Mouse (Mus musculus) heart, postnatal 14 days (tissue): ENCODE results near the gene Lef1. TPM values are rescaled to one million over a fixed set of nuclear protein-coding genes. Genes with fewer than 3 reads are reported as not detected.

Experiments
- DNase-seq, 2 experiments: peaks; one replicate each; pipeline ENCODE4 v3.0.0; 2021 to 2022
- intact Hi-C: fragments of 180-260 bp; cut with DNase I; formaldehyde crosslinking; loops from one replicate; pipeline ENCODE4 v1.15.1; 2025
- total RNA-seq, 2 experiments: library from RNA; stranded (reverse); gene quantifications; 2 replicates each; pipeline ENCODE4 v1.2.3; 2021

Lef1 gene
- total RNA-seq, 2 experiments from 2014 or later, result 0.72 to 4.4 TPM

DNA sequence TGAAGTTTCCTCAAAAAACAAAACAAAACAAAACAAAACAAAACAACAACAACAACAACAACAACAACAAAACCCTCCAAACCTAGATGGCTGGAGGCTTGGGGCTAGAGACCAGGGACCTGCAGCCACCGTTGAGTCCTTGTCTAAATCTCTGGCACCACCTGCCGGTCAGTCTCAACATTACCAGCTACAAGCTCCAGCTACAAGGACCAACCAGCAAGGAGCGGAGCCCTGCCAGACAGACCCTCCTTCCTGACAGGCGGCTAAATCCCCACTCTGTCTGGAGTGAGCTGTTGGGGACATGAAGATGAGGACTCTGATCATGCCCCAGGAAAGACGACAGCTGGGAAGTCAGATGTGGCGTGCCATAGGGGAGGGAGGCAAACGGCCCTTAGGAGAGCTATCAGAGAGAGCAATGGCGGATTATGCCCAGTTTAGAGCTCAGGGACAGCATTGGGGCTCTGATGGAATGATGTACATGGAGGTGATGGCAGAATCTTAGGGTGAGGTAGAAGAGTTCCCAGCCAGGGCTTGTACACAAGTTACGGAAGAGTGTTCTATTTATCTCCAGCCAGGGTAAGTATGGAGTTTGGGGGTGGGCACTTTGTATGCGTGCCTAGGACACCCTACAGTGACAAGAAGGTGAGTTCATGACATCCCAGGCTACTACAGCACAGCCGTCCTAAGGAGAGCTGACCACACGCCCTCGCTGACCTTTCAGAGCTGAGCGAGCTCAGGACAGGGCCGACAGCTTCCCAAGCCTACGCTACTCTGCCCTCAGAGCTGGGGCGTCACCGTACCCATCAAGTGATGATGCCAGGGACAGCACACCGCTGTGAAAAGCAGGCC, 127.7 kb downstream of the Lef1 start:
- intact Hi-C loops, result loop anchor here (1.0 to 5.0 kb wide), 4 partner anchors 351 to 523 kb away; no protein-coding TSS in a partner anchor
- peak; percentile 82 to 87 for DNase-seq

DNA sequence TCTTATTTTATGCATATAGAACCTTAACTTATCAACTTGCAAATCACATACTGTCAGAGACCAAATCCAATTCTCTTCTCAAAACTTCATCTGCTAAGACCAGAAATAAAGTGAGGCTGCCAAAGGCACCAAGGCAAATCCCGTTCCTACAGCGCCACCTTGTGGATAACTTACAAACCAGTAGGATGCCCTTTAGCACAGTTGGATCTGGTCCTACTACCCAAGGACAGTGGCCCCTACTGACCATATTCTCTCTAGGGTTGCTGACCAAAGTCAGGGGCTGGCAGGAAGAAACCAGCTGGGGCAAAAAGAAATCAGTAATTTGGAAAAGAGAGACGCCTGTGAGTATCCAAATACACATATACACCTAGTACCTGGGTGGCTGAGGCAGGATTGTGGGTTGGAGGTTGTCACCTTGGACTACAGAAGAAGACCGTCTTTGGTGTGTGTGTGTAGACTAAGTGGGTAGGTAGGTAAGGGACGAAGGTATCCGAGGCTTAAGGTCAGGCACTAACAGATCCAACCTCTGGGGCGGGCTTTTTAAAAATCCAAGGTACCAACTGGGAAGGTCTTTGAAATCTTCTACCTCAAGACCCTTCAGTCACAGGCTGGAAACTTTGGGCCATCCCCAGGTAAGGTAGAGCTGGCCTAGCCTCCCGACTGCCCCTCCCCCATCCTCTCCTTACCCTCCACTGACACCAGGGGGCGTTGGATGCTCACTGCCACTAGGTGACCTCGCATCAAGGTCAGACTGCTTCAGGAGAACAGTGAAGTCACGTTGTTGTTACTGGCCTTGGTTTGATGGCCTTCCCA, 135.7 kb downstream of the Lef1 start:
- intact Hi-C loops, result loop anchor here (2.0 kb wide), 1 partner anchor 531 kb away; no protein-coding TSS in a partner anchor
- peak; percentile 60 to 82 for DNase-seq

DNA sequence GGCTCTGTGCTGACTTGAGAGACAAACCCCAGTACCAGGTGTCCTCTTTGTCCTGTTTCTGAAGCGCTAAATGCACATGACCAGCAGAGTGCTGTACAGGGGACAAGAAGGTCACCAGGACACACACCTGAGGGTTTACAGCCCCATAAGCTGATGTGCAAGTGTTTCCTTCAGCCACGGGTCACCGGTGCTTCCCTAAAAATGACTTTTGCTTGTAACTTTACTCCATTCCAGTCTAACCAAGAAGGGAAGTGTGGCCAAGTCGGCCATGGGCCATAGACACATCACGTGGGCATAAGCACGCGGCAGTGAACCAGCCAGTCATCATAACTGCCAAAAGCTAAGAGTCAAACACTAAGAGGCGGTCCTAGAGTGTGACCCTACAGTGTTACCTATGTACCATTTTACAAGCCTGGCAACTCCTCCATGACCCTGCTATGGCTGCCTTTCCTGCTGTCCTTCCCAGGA, 136.3 kb downstream of the Lef1 start:
- DNase-seq, result peak; percentile 29 to 40
- intact Hi-C loops, result no loop called here

DNA sequence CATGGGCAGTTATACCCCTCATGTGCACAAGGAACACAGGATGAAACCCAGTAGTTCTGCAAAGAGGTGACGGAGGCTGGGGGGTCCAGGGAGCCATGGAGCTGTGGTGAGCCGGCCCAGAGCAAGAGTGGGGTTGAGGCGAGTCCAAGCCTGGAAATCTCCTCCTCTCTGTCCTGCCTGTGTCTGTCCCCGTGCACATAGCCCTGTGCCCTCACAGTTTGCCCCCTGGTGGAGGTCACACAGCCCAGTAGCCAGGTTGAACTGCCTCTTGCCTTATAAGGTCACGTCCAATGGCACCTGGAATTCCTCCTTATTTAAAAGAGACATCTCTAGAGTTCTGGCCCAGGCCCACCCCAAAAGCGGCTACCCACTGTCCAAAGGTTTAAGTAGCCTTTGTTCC, 137.2 kb downstream of the Lef1 start:
- intact Hi-C loops, result no loop called here

DNA sequence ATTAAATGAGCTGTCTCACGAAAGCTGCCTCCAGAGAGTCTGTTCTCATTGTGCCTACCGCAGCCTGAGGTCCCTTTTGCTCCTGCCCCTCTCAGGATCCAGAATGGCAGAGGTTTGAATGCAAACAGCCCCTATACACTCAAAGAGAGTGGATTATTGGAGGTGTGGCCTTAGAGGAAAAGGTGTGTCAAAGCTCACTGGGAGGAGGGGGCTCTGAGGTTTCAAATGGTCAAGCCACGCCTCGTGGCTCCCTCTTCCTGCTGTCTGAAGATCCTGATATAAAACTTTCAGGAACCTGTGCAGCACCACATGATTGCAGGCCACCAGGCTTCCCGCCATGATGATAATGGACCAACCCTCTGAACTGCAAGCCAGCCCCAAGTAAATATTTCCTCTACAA, 137.6 kb downstream of the Lef1 start:
- DNase-seq, result no peak
- intact Hi-C loops, result loop anchor here (2.0 kb wide), 1 partner anchor 21 kb away; no protein-coding TSS in a partner anchor

More for the DNA sequence above, 137.2 kb downstream of the Lef1 start:
- DNase-seq, result no peak

DNA sequence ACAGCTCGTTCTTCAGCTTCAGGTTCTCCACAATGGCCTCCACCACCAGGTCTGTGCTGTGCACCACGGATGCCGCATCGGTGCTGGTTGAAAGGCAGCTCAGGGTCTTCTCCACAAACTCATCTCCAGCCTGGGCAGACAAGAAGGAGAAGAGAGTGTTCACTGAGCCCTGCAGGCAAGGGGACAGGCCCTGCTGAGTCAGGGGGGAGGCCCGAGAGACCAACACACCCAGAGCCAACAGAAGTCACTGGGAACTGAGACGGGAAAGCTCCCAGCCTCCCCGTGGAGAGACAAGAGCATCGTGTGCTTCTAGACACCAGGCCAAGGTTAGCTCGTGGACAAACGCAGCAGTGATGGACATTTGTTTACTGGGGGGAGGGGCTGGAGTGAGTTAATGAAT, 138.2 kb downstream of the Lef1 start:
- DNase-seq, result no peak
- intact Hi-C loops, result loop anchor here (2.0 kb wide), 1 partner anchor 20 kb away; no protein-coding TSS in a partner anchor

DNA sequence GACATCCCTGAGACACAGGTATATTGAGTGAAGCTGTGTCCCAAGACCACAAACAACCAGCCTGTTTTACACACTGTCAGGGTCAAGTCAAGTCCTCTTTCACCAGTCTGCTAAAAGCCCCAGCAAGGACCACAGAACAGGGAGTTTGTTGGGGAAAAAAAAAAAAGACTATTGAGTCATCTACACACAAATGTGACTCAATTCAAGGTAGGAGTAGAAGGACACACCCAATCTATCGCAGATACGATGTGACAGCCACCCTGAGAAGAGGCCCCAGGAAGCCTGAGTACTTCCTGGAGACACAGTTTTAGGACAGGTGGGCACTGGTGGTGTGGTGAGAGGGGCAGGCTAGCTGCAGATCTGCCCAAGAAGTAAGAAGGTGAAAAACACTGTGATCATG, 140.0 kb downstream of the Lef1 start:
- DNase-seq, result no peak
- intact Hi-C loops, result no loop called here

DNA sequence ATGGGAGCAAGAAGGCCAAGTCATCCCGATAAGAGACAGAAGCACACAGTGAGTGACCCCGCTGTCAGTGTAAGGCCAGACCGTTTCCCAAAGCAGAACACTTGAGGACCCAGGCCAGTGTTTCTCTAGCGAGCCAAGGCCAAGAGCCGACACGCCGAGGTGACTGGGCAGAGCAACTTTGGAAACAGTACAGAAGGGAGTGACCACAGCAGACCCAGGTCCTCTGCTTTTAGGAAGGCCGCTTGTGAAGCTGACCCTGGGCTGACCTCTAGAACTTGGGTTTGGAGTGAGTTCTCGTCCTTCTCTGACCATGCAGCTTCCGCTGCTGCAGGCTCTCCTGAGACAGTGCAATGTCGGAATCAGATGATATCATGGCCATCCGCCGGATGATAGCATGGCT, 140.7 kb downstream of the Lef1 start:
- DNase-seq, result no peak
- intact Hi-C loops, result no loop called here

DNA sequence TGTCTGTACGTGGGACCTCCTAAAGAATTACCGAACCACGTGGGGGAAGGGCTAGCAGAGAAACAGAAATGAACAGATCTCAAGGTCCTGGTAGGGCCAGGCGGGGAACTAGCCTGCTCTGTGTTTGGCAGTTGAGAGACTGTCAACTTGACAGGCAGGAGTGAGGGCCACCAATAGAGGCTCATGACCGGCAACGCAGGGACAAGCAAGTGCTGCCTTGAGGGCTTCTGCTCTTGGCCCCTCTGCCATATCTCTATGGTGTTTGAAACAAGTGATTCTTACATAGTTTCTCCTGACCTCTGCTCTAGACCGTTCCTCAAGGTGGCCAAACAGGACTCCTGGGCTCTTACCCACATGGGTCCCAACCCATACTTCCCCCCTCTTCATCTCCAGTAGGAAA, 141.3 kb downstream of the Lef1 start:
- DNase-seq, result no peak
- intact Hi-C loops, result no loop called here

DNA sequence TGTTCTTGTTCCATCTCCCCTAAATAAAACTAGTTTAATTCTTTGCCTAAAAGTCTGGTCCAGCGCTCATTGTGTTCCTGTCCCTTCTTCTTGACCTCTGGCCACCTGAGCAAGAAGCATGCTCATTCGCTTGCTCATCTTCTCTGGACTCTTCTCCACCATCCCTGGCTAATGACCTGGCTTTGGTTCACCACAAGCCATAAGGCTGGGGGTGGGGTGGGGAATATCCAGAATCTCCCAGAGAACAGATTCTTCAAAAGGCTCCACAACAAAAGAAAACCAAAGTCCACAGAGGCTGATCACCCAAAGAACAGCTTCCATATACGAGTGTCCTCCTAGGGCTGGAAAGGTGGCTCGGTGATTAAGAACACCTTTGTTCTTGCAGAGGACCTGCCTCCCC, 144.7 kb downstream of the Lef1 start:
- DNase-seq, result no peak
- intact Hi-C loops, result no loop called here

DNA sequence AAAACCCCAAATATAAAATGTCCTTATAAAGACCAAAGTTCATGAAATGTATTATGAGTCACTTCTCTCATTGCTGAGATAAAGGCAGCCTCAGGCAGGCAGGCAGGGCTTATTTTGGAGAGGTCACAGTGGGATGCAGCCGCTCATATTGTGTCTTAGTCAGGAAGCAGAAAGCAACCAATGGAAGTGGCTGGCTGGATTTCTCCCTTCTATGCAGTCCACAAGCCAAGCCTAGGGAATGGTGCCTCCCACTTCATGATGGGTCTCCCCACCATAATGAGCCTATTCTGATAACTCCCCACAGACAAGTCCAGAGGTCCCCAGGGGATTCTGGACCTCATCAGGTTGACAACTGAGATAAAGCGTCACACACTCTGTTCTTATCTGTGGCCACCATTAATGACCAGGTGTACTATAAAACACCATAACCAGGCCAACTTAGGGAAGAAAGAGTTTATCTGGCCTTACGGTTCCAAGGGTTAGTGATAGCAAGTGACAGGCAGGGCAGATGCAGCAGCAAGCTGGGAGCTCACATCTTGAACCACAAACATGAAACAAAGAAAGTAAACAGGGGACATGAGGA, 145.2 kb downstream of the Lef1 start:
- DNase-seq, result no peak
- intact Hi-C loops, result no loop called here

DNA sequence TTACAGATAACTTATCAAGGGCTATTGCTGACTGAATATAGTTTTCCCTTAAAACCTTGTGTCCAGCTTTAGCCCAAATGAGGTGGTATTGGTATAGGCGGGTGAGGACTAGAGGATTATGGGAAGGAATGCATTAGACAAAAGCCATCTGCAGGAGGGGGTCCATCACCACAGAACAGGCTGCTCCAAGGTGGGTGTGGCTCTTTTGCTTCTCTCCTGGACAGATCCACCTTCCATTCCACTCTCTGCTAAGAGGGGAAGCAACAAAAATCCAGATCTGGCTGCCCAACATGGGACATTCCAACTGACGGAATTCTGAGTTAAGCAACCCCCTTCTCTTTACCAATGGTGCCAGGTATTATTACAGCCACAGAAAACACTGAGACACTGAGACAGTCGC, 148.7 kb downstream of the Lef1 start:
- DNase-seq, result no peak
- intact Hi-C loops, result no loop called here

DNA sequence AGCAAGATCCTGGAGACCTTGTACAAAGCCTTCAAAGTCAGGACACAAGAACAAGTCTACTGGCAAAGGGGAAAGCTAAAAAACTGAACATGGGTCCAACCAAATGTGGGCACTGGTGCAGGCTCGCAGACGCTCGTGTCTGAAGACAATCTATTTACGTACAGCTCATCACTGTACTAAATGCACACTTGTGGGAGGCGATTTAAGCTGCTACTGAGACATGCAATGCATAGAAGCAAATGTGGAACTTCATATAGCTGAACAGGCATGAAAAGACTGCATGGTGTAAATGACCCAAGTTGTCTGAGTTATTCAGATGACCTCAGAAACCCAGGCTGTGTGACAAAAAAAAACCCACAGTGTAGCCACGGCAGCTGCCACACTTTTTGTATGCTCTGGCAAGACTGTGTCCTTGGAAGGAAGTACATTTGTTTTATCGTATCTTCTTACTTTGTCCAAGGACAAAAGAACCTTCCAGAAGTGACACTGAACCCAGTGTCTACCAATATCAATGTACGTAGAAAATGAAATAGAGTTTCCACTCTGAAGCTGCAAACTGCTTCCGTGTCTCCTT, 149.2 kb downstream of the Lef1 start:
- intact Hi-C loops, result no loop called here
- DNase-seq, result no peak

DNA sequence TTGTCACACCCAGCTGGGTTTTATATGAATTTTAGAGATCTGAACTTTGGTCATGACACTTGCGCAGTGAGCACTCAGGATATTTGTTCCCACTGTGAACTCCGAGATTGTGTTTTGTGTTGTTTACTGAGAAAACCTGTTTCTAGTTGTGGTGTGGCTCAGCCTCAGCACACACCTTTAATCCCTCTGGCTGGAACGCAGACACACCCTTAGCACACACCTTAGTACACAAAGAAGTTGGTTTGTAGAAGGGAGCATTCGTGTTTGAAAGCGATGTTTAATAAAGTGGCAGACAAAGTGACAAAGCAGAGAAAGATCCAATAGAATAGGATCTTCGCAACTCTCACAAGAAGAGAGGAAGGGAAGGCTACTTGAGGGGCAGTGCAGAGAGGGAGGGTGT, 150.1 kb downstream of the Lef1 start:
- intact Hi-C loops, result no loop called here
- DNase-seq, result no peak

DNA sequence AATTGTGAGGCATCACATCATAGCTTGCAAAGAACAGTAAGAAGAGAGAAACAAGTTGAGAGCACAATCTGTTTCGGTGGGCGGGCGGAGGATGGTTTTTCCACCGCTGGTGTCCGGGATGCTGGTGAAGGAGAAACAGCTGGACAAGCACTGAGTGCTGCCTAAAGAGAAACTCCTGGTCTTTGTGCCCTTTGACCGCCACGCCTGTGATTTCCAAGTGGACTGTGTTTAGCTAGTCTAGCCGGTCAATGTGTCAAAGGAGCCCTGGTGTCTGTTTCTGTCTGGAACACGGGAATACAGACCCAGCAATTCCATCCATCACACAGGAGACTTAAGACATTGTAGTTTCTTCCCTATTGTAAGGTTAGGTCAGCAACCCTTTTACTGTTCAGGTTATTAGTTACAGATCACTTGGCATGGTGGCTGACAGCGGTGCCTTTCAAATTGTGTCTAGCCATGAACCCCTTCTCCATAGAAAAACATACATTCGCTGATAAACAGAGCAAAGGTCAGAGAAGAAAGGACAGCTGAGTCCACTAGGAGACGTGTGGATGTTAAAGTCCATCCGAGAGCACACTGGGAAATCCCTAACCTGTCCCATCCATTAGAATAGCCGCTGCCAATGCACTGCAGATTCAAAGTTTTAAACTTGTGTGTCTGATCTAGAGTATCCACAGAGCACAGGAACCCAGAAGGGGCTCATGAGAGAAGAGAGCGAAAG, 153.7 kb downstream of the Lef1 start:
- intact Hi-C loops, result no loop called here
- no peak for DNase-seq

DNA sequence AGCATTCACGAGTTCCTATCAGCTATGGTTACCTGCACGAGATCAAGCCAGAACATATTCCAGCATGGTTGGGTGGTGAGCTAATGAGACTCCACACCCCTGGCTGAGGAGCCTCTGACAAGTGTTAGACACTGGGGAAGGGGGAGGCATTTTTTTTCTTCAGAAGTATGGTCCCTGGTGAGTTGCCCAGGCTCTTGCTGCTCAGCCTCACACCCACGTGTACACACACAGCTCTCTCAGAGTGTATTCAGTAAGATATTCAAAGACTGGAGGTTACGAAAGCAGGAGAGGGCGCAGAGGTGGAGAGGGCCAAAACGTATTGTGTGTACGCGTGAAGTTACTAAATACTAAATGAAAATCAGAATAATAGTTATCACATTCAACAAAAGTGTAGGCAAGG, 155.2 kb downstream of the Lef1 start:
- no peak for DNase-seq
- intact Hi-C loops, result no loop called here

DNA sequence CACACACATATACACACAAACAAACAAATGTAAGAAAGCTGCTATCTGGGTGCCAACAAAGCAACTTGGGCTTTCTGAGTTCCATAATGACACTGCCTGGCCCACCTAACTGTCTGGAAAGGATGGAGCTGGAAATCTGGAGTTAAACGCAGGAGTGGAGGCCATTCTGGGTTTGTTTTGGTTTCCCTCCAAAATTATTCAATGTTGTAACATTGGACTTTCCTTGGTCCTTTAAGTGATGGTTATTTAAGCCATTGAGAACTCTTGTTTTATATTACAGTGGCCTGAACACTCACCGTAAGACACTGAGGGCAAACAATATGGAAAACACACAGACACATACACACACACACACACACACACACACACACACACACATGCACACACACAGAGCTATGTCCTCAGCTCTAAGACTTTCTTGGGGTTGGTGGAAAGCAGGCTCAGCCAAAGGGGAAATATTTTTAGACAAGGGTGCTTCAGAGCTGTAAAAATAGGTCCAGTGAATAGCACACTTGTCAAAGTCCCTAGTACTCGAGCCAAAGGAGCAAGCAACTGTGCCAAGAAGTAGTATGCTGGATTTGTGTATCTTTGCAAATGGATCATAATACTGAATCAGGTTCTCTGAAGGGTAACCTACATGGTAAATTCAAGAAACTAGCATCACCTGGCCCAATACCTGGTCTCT, 156.2 kb downstream of the Lef1 start:
- intact Hi-C loops, result no loop called here
- peak in 1 of 2 experiments; percentile 41 for DNase-seq

DNA sequence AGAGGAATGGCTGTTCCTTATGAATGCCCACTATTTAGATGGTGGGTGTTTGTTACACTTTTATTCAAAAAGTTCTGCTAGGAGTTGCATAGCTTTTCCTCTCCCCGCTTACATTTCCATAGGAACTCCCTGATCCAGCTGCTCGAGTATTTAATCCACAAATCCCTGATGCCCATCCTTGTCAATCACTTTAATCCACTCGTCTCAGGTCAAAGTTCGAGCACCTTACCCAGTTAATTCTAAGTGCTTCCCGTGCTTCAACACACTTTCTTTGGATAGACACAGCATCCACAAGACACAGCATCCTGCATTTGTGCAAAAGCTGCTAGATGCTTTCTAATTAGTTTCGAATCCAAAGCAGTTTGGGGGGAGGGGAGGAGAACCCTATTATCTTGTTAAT, 160.1 kb downstream of the Lef1 start:
- no peak for DNase-seq
- intact Hi-C loops, result no loop called here

DNA sequence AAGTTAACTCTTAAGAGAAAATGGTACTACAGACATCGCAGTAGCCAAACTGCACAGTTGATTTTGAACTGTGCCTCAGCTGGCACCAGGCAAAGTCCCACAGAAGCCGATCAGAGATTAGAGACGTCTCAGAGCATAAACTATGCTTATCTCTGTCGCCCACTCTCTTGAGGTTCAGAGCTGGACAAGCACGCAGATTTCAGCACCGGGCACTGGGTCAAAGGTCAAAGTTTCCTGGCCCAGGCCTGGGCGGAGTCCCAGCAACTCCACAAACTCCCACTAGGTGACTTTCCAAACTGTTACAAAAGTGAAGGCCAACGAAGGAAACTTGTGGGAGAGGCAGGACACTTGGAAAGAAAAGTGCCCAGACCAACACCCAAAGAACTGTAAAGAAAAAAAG, 160.9 kb downstream of the Lef1 start:
- peak; percentile 56 to 75 for DNase-seq
- intact Hi-C loops, result no loop called here
